Mouse (Mus musculus): ENCODE measurements around the gene Stat2. TPM values are rescaled to one million over a fixed set of nuclear protein-coding genes. Genes with fewer than 3 reads are reported as not detected.

Gene Stat2
- polyA plus RNA-seq (2014; fragmentation: Illumina TruSeq; extraction: RNeasy Lipid Tissue Mini Kit (QIAGEN cat#74804); ENCODE audit: low read depth, low replicate concordance): 13.2 TPM

GRCm38 (mm10) chr10:128270287-128270841, at the start of gene Stat2:
Stat2 (plus strand) TSS chr10:128270559.

GRCm38 (mm10) chr10:128225538-128225937, 44.8 kb upstream of the Stat2 start, which contains the start of gene Mip:
Mip (plus strand) TSS chr10:128225838.

GRCm38 (mm10) chr10:128231697-128232419, 38.5 kb upstream of the Stat2 start, which contains the start of gene Timeless:
Timeless (plus strand) TSS chr10:128232065.

GRCm38 (mm10) chr10:128253677-128254255, 16.6 kb upstream of the Stat2 start, which contains the start of gene Apon:
Apon (plus strand) TSS chr10:128254096.

GRCm38 (mm10) chr10:128268371-128268770, 2.0 kb upstream of the Stat2 start, which contains the start of gene Apof:
Apof (plus strand) TSS chr10:128268671.

GRCm38 (mm10) chr10:128298702-128299171, 28.4 kb downstream of the Stat2 start, which contains the start of gene Il23a:
Il23a (minus strand) TSS chr10:128298752.

GRCm38 (mm10) chr10:128303126-128304021, 33.0 kb downstream of the Stat2 start, which contains the start of gene Pan2:
Pan2 (plus strand) TSS chr10:128303335.

GRCm38 (mm10) chr10:128322141-128323108, 52.1 kb downstream of the Stat2 start, which contains the start of gene Cnpy2:
Cnpy2 (plus strand) TSS chr10:128322459.

GRCm38 (mm10) chr10:128337306-128338181, 67.2 kb downstream of the Stat2 start, which contains the start of gene Cs:
Cs (plus strand) TSS chr10:128337734.

Other genes with a start within 250 kb of the Stat2 start
- gene Naca, start 235.0 kb upstream of the Stat2 start, polyA plus RNA-seq (2014; fragmentation: Illumina TruSeq; extraction: RNeasy Lipid Tissue Mini Kit (QIAGEN cat#74804); ENCODE audit: low read depth, low replicate concordance): 662 TPM
- 93.0 TPM for gene Ptges3, start 211.6 kb upstream of the Stat2 start, polyA plus RNA-seq (2014; fragmentation: Illumina TruSeq; extraction: RNeasy Lipid Tissue Mini Kit (QIAGEN cat#74804); ENCODE audit: low read depth, low replicate concordance)
- 7,621 TPM for gene Atp5b, start 187.3 kb upstream of the Stat2 start, polyA plus RNA-seq (2014; fragmentation: Illumina TruSeq; extraction: RNeasy Lipid Tissue Mini Kit (QIAGEN cat#74804); ENCODE audit: low read depth, low replicate concordance)
- gene Baz2a, start 179.0 kb upstream of the Stat2 start, polyA plus RNA-seq (2014; fragmentation: Illumina TruSeq; extraction: RNeasy Lipid Tissue Mini Kit (QIAGEN cat#74804); ENCODE audit: low read depth, low replicate concordance): 18.2 TPM
- gene Rbms2, start 90.3 kb upstream of the Stat2 start, polyA plus RNA-seq (2014; fragmentation: Illumina TruSeq; extraction: RNeasy Lipid Tissue Mini Kit (QIAGEN cat#74804); ENCODE audit: low read depth, low replicate concordance): 72.7 TPM
- 1.4 TPM for gene Gls2, start 76.1 kb upstream of the Stat2 start, polyA plus RNA-seq (2014; fragmentation: Illumina TruSeq; extraction: RNeasy Lipid Tissue Mini Kit (QIAGEN cat#74804); ENCODE audit: low read depth, low replicate concordance)
- gene Spryd4, start 58.8 kb upstream of the Stat2 start, polyA plus RNA-seq (2014; fragmentation: Illumina TruSeq; extraction: RNeasy Lipid Tissue Mini Kit (QIAGEN cat#74804); ENCODE audit: low read depth, low replicate concordance): 36.7 TPM
- gene Mip, start 44.7 kb upstream of the Stat2 start, polyA plus RNA-seq (2014; fragmentation: Illumina TruSeq; extraction: RNeasy Lipid Tissue Mini Kit (QIAGEN cat#74804); ENCODE audit: low read depth, low replicate concordance): not detected
- 14.8 TPM for gene Timeless, start 38.5 kb upstream of the Stat2 start, polyA plus RNA-seq (2014; fragmentation: Illumina TruSeq; extraction: RNeasy Lipid Tissue Mini Kit (QIAGEN cat#74804); ENCODE audit: low read depth, low replicate concordance)
- not detected for gene Apon, start 16.5 kb upstream of the Stat2 start, polyA plus RNA-seq (2014; fragmentation: Illumina TruSeq; extraction: RNeasy Lipid Tissue Mini Kit (QIAGEN cat#74804); ENCODE audit: low read depth, low replicate concordance)
- 0.73 TPM for gene Apof, start 1.9 kb upstream of the Stat2 start, polyA plus RNA-seq (2014; fragmentation: Illumina TruSeq; extraction: RNeasy Lipid Tissue Mini Kit (QIAGEN cat#74804); ENCODE audit: low read depth, low replicate concordance)
- gene Il23a, start 28.2 kb downstream of the Stat2 start, polyA plus RNA-seq (2014; fragmentation: Illumina TruSeq; extraction: RNeasy Lipid Tissue Mini Kit (QIAGEN cat#74804); ENCODE audit: low read depth, low replicate concordance): not detected
- gene Pan2, start 32.8 kb downstream of the Stat2 start, polyA plus RNA-seq (2014; fragmentation: Illumina TruSeq; extraction: RNeasy Lipid Tissue Mini Kit (QIAGEN cat#74804); ENCODE audit: low read depth, low replicate concordance): 14.4 TPM
- gene Cnpy2, start 51.9 kb downstream of the Stat2 start, polyA plus RNA-seq (2014; fragmentation: Illumina TruSeq; extraction: RNeasy Lipid Tissue Mini Kit (QIAGEN cat#74804); ENCODE audit: low read depth, low replicate concordance): 64.0 TPM
- 1,135 TPM for gene Cs, start 67.2 kb downstream of the Stat2 start, polyA plus RNA-seq (2014; fragmentation: Illumina TruSeq; extraction: RNeasy Lipid Tissue Mini Kit (QIAGEN cat#74804); ENCODE audit: low read depth, low replicate concordance)
- 389 TPM for gene Coq10a, start 98.4 kb downstream of the Stat2 start, polyA plus RNA-seq (2014; fragmentation: Illumina TruSeq; extraction: RNeasy Lipid Tissue Mini Kit (QIAGEN cat#74804); ENCODE audit: low read depth, low replicate concordance)
- 30.7 TPM for gene Ankrd52, start 106.6 kb downstream of the Stat2 start, polyA plus RNA-seq (2014; fragmentation: Illumina TruSeq; extraction: RNeasy Lipid Tissue Mini Kit (QIAGEN cat#74804); ENCODE audit: low read depth, low replicate concordance)
- gene Slc39a5, start 130.7 kb downstream of the Stat2 start, polyA plus RNA-seq (2014; fragmentation: Illumina TruSeq; extraction: RNeasy Lipid Tissue Mini Kit (QIAGEN cat#74804); ENCODE audit: low read depth, low replicate concordance): not detected
- 46.9 TPM for gene Nabp2, start 140.9 kb downstream of the Stat2 start, polyA plus RNA-seq (2014; fragmentation: Illumina TruSeq; extraction: RNeasy Lipid Tissue Mini Kit (QIAGEN cat#74804); ENCODE audit: low read depth, low replicate concordance)
- gene Rnf41, start 141.1 kb downstream of the Stat2 start, polyA plus RNA-seq (2014; fragmentation: Illumina TruSeq; extraction: RNeasy Lipid Tissue Mini Kit (QIAGEN cat#74804); ENCODE audit: low read depth, low replicate concordance): 15.0 TPM
- 56.7 TPM for gene Smarcc2, start 188.7 kb downstream of the Stat2 start, polyA plus RNA-seq (2014; fragmentation: Illumina TruSeq; extraction: RNeasy Lipid Tissue Mini Kit (QIAGEN cat#74804); ENCODE audit: low read depth, low replicate concordance)
- 525 TPM for gene Myl6, start 223.6 kb downstream of the Stat2 start, polyA plus RNA-seq (2014; fragmentation: Illumina TruSeq; extraction: RNeasy Lipid Tissue Mini Kit (QIAGEN cat#74804); ENCODE audit: low read depth, low replicate concordance)
- 3.0 TPM for gene Myl6b, start 228.1 kb downstream of the Stat2 start, polyA plus RNA-seq (2014; fragmentation: Illumina TruSeq; extraction: RNeasy Lipid Tissue Mini Kit (QIAGEN cat#74804); ENCODE audit: low read depth, low replicate concordance)

All from heart, adult 10 weeks (tissue).